Mouse (Mus musculus) heart, postnatal 0 days (tissue): Measurements from ENCODE around the gene Supt20.

Source experiments
- CTCF ChIP-seq: IDR thresholded peaks from 2 replicates; pipeline ENCODE4 v1.5.1; 2016; ENCODE audit warnings: antibody characterized with exemption, control low read depth, low read depth
- EP300 ChIP-seq: IDR thresholded peaks from 2 replicates; pipeline ENCODE4 v1.6.1; 2016; ENCODE audit warnings: antibody characterized with exemption, low read depth

DNA sequence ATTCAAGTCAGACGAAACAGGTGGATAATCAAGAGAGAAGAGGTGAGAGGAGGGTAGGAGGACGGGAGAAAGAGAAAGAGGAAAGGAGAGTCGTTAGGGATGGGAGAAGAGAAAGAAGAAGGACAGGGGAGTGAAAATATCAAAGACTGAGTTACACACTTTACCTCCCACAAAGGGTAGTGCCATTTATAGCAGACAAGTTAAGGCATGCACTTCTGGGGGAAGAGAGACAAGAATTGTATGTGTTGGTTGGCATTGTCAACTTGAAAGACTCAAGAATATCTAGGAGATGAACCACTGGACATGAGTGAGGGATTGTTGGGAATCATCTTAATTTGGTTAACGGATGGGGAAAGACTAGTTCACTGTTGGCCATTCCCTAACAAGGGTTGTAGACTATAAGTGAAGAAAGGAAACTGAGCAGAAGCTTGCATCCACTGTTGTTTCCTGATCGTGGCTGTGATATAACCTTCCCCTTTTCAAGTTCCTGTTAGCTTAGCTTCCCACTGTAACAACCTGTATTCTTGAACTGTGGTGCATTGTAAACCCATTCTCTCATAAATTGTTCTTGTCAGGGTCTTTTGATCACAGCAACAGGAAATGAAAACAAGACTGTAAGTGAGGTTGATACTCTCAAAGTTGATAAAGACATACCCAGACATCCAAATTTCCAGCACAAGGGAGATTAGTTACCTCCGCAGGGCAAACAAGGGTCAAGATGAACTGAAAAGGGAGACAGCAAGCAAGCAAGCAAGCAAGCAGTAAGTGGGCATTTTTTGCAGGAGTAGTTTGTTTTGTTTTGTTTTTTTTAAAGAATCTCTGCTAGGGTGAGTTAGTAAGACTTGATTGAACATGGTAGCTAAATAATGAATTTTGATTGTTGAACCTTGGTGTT lies 11.1 kb upstream of the Supt20 start:
- TF ChIP-seq CTCF: no peak
- TF ChIP-seq EP300: no peak
